Mouse (Mus musculus): Measurements from ENCODE around the gene Cntn3. TPM values are rescaled to one million over a fixed set of nuclear protein-coding genes. Genes with fewer than 3 reads are reported as not detected.

Gene Cntn3
- total and polyA plus RNA-seq, 3 experiments, result not detected

DNA sequence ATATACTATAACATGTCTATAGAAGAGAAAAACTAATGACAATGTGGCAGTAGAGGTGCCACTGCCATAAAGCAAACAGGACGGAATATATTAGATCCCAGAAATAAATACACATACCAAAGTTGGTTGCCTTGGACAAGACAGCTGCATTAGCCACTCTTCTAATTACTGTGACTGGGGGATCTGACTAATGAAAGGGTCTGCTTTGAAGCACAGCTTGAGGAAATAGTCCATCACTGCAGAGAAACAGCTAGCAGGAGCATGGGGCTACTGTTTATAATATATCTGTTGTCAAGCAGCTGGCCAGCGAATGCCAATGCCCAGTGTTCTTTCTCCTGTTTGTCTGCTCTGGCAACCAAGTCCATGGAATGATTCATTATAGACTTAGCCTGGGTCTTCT, 51.9 kb downstream of the Cntn3 start (continued):
- no peak for TF ChIP-seq POLR2AphosphoS2 (IDR thresholded peaks at IDR 0.05; ENCODE audit: low read depth, low read length)

DNA sequence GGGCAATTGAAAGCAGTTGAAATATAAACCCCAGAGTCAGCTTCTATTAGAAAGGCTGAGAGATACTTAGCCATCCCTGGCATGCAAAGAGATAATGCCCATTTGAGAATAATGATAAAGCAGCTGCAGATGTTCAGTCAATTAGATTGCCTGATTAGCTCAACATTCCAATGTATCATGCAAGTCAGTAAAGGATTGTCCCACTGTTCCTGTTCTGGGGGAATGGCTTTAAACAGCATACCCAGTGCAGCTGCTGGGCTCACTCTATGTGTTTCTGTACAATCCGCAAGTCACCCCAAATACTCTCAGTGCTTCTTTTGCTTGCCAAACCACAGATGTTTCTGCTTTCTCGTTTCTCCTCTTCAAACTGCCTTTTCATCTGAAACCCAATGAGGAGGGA, 57.7 kb downstream of the Cntn3 start:
- peaks cover 52% of the 10 kb centered on the region for H3K9me3 ChIP-seq (replicated peaks; ENCODE audit: low read length)
- H3K27me3 ChIP-seq (replicated peaks), result no peaks in the 10 kb centered on the region
- H3K4me2 ChIP-seq (ENCODE audit: insufficient read depth, low read depth, poor library complexity, severe bottlenecking), result no peak overlapping the region
- H3K4me1 ChIP-seq (ENCODE audit: control insufficient read depth in 1 of 2, insufficient read depth in 2 of 2), result no peaks in the 10 kb centered on the region
- no peaks in the 10 kb centered on the region for H3K79me2 ChIP-seq (replicated peaks; ENCODE audit: control insufficient read depth, extremely low read depth, insufficient read depth, poor library complexity, severe bottlenecking)
- no peaks in the 10 kb centered on the region for H3K36me3 ChIP-seq (replicated peaks in 1 of 2; ENCODE audit: control insufficient read depth in 1 of 2, insufficient read depth in 1 of 2, low read length in 1 of 2)
- DNase-seq (ENCODE audit: extremely low read depth), result no peak
- no peak overlapping the region for H3K9ac ChIP-seq (ENCODE audit: insufficient read depth, low read depth)
- no peak overlapping the region for H3K4me3 ChIP-seq (replicated peaks in 1 of 3; ENCODE audit: low read depth in 2 of 3, low read length in 2 of 3, poor library complexity in 1 of 3)
- TF ChIP-seq POLR2A (IDR thresholded peaks at IDR 0.05; ENCODE audit: low read depth, low read length) (no peak), TBP (conservative IDR thresholded peaks at IDR 0.05; ENCODE audit: low read depth, low read length) (no peak), ELF1 (IDR thresholded peaks at IDR 0.05; ENCODE audit: low read depth, low read length) (no peak), CTCF (conservative IDR thresholded peaks at IDR 0.05 in 1 of 2, IDR thresholded peaks at IDR 0.05 in 1 of 2; ENCODE audit: low read depth in 2 of 2, low read length in 2 of 2) (no peak), IRF4 (IDR thresholded peaks at IDR 0.05; ENCODE audit: low read depth, low read length) (no peak), RCOR1 (conservative IDR thresholded peaks at IDR 0.05; ENCODE audit: low read depth, low read length) (no peak), EP300 (IDR thresholded peaks at IDR 0.05; ENCODE audit: low read length) (no peak), MAX (IDR thresholded peaks at IDR 0.05; ENCODE audit: low read length) (no peak), USF2 (conservative IDR thresholded peaks at IDR 0.05; ENCODE audit: low read depth, low read length) (no peak), POLR2AphosphoS2 (IDR thresholded peaks at IDR 0.05; ENCODE audit: low read depth, low read length) (no peak), NRF1 (IDR thresholded peaks at IDR 0.05; ENCODE audit: low read depth, low read length) (no peak), GABPA (IDR thresholded peaks at IDR 0.05; ENCODE audit: insufficient replicate concordance, low read depth, low read length) (no peak), ZKSCAN1 (IDR thresholded peaks at IDR 0.05; ENCODE audit: borderline replicate concordance, low read depth, low read length) (no peak)
- in situ Hi-C loops (cut with MboI; ENCODE audit: low pct_ligation_motif_present, low pct_unique_long_range_greater_than_20kb, low sequenced_read_pairs) (no loop called here), dilution Hi-C loops (cut with MboI; ENCODE audit: extremely low pct_ligation_motif_present, extremely low pct_unique_long_range_greater_than_20kb, low sequenced_read_pairs) (no loop called here)
- no peak overlapping the region for H3K27ac ChIP-seq (ENCODE audit: insufficient read depth, low read depth)

DNA sequence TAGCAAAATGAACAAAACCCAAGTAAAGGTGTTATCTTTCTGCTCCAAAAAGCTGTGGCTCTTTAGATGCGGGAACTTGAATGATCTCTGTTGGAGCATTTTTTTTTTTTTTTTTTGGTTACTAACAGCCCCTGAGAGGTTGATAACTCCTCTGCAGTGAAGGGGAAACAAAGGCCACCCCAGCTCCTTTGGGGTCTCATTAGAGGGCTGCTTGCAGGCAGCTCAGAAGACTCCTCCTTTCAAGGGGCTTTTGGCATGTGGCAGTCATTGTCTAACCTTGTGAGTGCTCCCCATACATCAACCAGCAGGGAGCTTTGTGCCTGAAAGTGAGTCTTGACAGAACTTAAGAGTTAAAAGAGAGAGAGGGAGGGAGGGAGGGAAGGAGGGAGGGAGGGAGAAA, 60.8 kb downstream of the Cntn3 start:
- H3K9me3 ChIP-seq (replicated peaks; ENCODE audit: low read length), result peaks cover 39% of the 10 kb centered on the region
- no peaks in the 10 kb centered on the region for H3K4me1 ChIP-seq (ENCODE audit: control insufficient read depth in 1 of 2, insufficient read depth in 2 of 2)
- in situ Hi-C loops (cut with MboI; ENCODE audit: low pct_ligation_motif_present, low pct_unique_long_range_greater_than_20kb, low sequenced_read_pairs) (no loop called here), dilution Hi-C loops (cut with MboI; ENCODE audit: extremely low pct_ligation_motif_present, extremely low pct_unique_long_range_greater_than_20kb, low sequenced_read_pairs) (no loop called here)
- H3K4me2 ChIP-seq (ENCODE audit: insufficient read depth, low read depth, poor library complexity, severe bottlenecking), result no peak overlapping the region
- H3K9ac ChIP-seq (ENCODE audit: insufficient read depth, low read depth), result no peak overlapping the region
- no peak for DNase-seq (ENCODE audit: extremely low read depth)
- TF ChIP-seq ZKSCAN1 (IDR thresholded peaks at IDR 0.05; ENCODE audit: borderline replicate concordance, low read depth, low read length) (no peak), MAX (IDR thresholded peaks at IDR 0.05; ENCODE audit: low read length) (no peak), CHD2 (IDR thresholded peaks at IDR 0.05; ENCODE audit: low read length) (no peak), IRF4 (IDR thresholded peaks at IDR 0.05; ENCODE audit: low read depth, low read length) (no peak), ETS1 (conservative IDR thresholded peaks at IDR 0.05; ENCODE audit: low read depth, low read length) (no peak), USF1 (IDR thresholded peaks at IDR 0.05; ENCODE audit: low read depth, low read length) (no peak), UBTF (IDR thresholded peaks at IDR 0.05; ENCODE audit: low read depth, low read length) (no peak), TCF12 (IDR thresholded peaks at IDR 0.05; ENCODE audit: low read depth, low read length) (no peak), MEF2A (IDR thresholded peaks at IDR 0.05; ENCODE audit: borderline replicate concordance, low read depth, low read length) (no peak), EP300 (IDR thresholded peaks at IDR 0.05; ENCODE audit: low read length) (no peak), BHLHE40 (IDR thresholded peaks at IDR 0.05; ENCODE audit: low read depth, low read length) (no peak), RCOR1 (conservative IDR thresholded peaks at IDR 0.05; ENCODE audit: low read depth, low read length) (no peak), MAZ (IDR thresholded peaks at IDR 0.05; ENCODE audit: low read depth, low read length) (no peak), CHD1 (IDR thresholded peaks at IDR 0.05; ENCODE audit: low read depth, low read length) (no peak), SMC3 (IDR thresholded peaks at IDR 0.05; ENCODE audit: low read depth, low read length) (no peak)
- H3K27me3 ChIP-seq (replicated peaks), result no peaks in the 10 kb centered on the region
- H3K36me3 ChIP-seq (replicated peaks in 1 of 2; ENCODE audit: control insufficient read depth in 1 of 2, insufficient read depth in 1 of 2, low read length in 1 of 2), result no peaks in the 10 kb centered on the region
- no peak overlapping the region for H3K4me3 ChIP-seq (replicated peaks in 1 of 3; ENCODE audit: low read depth in 2 of 3, low read length in 2 of 3, poor library complexity in 1 of 3)
- H3K27ac ChIP-seq (ENCODE audit: insufficient read depth, low read depth), result no peak overlapping the region
- no peaks in the 10 kb centered on the region for H3K79me2 ChIP-seq (replicated peaks; ENCODE audit: control insufficient read depth, extremely low read depth, insufficient read depth, poor library complexity, severe bottlenecking)

Data from CH12.LX (cell line).